Mouse (Mus musculus): ENCODE data around the gene Caskin2. TPM values are rescaled to one million over a fixed set of nuclear protein-coding genes. Genes with fewer than 3 reads are reported as not detected.

The Caskin2 gene
- polyA plus RNA-seq, 1 experiment, result 52.6 TPM

GRCm38 (mm10) chr11:115830550-115831325 is 17.3 kb upstream of the Caskin2 start:
- no peak overlapping the region for H3K4me3 ChIP-seq (ENCODE audit: low read depth, low read length)
- no peak overlapping the region for H3K27ac ChIP-seq (ENCODE audit: insufficient read depth, low read depth, low read length)
- peaks cover 12% of the 10 kb centered on the region; the same call in 1 of the 2 replicates for H3K36me3 ChIP-seq (ENCODE audit: control insufficient read depth, insufficient read depth, low read length)
- H3K4me1 ChIP-seq (ENCODE audit: control insufficient read depth, insufficient read depth, insufficient read length, low read length), result peaks cover 45% of the 10 kb centered on the region
- WGBS, result 65% methylated on average over 25 of the region's 25 CpGs
- H3K27me3 ChIP-seq (ENCODE audit: control insufficient read depth, insufficient read depth, low read length), result no peaks in the 10 kb centered on the region
- TF ChIP-seq CTCF (IDR thresholded peaks at IDR 0.05; ENCODE audit: extremely low read depth, insufficient read length, insufficient replicate concordance, low read depth, low read length) (no peak), POLR2A (IDR thresholded peaks at IDR 0.05; ENCODE audit: low read depth, low read length) (no peak)

- no peak for TF ChIP-seq CTCF (IDR thresholded peaks at IDR 0.05; ENCODE audit: extremely low read depth, insufficient read length, insufficient replicate concordance, low read depth, low read length)
- no peak for TF ChIP-seq POLR2A (IDR thresholded peaks at IDR 0.05; ENCODE audit: low read depth, low read length)
- H3K4me1 ChIP-seq (ENCODE audit: control insufficient read depth, insufficient read depth, insufficient read length, low read length), result peaks cover 36% of the 10 kb centered on the region
- no peak overlapping the region for H3K4me3 ChIP-seq (ENCODE audit: low read depth, low read length)
- H3K27ac ChIP-seq (ENCODE audit: insufficient read depth, low read depth, low read length), result no peak overlapping the region
- no peaks in the 10 kb centered on the region for H3K27me3 ChIP-seq (ENCODE audit: control insufficient read depth, insufficient read depth, low read length)
- H3K36me3 ChIP-seq (ENCODE audit: control insufficient read depth, insufficient read depth, low read length), result peaks cover 6% of the 10 kb centered on the region; the same call in 1 of the 2 replicates
- WGBS, result 72% methylated on average over 4 of the region's 4 CpGs
Measured at GRCm38 (mm10) chr11:115829036-115829435, 15.6 kb upstream of the Caskin2 start.

DNA sequence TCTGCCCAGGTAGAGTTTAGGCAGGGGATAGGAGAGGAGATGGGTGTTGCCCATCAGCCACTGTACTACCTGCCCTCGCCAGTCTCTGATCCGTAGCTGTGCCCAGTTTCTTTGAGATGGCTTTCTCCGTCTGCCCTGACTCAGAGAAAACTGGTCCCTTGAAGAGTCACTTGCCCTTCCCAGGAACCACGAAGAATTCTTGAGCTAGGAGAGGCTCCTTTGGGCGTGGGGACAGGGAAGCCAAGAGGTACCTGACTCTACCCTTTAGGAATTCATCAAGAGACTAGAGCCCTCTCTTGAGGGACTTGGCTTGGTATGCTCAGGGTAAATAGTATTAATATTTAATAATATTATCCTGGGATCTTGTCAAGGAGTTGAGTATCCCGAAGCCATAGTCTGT is 14.2 kb upstream of the Caskin2 start:
- H3K27ac ChIP-seq (ENCODE audit: insufficient read depth, low read depth, low read length), result no peak overlapping the region
- H3K4me1 ChIP-seq (ENCODE audit: control insufficient read depth, insufficient read depth, insufficient read length, low read length), result peaks cover 30% of the 10 kb centered on the region
- WGBS, result 43% methylated on average over 6 of the region's 6 CpGs
- no peak overlapping the region for H3K4me3 ChIP-seq (ENCODE audit: low read depth, low read length)
- TF ChIP-seq POLR2A (IDR thresholded peaks at IDR 0.05; ENCODE audit: low read depth, low read length) (no peak), CTCF (IDR thresholded peaks at IDR 0.05; ENCODE audit: extremely low read depth, insufficient read length, insufficient replicate concordance, low read depth, low read length) (no peak)
- H3K36me3 ChIP-seq (ENCODE audit: control insufficient read depth, insufficient read depth, low read length), result peaks cover 6% of the 10 kb centered on the region; the same call in 1 of the 2 replicates
- H3K27me3 ChIP-seq (ENCODE audit: control insufficient read depth, insufficient read depth, low read length), result no peaks in the 10 kb centered on the region

- H3K27ac ChIP-seq (ENCODE audit: insufficient read depth, low read depth, low read length), result no peak overlapping the region
- H3K4me3 ChIP-seq (ENCODE audit: low read depth, low read length), result no peak overlapping the region
- TF ChIP-seq POLR2A (IDR thresholded peaks at IDR 0.05; ENCODE audit: low read depth, low read length) (no peak), CTCF (IDR thresholded peaks at IDR 0.05; ENCODE audit: extremely low read depth, insufficient read length, insufficient replicate concordance, low read depth, low read length) (no peak)
- peaks cover 6% of the 10 kb centered on the region; the same call in 1 of the 2 replicates for H3K36me3 ChIP-seq (ENCODE audit: control insufficient read depth, insufficient read depth, low read length)
- no peaks in the 10 kb centered on the region for H3K27me3 ChIP-seq (ENCODE audit: control insufficient read depth, insufficient read depth, low read length)
- WGBS, result 67% methylated on average over 5 of the region's 5 CpGs
- peaks cover 19% of the 10 kb centered on the region for H3K4me1 ChIP-seq (ENCODE audit: control insufficient read depth, insufficient read depth, insufficient read length, low read length)
Measured at GRCm38 (mm10) chr11:115826487-115826886, 13.0 kb upstream of the Caskin2 start.

DNA sequence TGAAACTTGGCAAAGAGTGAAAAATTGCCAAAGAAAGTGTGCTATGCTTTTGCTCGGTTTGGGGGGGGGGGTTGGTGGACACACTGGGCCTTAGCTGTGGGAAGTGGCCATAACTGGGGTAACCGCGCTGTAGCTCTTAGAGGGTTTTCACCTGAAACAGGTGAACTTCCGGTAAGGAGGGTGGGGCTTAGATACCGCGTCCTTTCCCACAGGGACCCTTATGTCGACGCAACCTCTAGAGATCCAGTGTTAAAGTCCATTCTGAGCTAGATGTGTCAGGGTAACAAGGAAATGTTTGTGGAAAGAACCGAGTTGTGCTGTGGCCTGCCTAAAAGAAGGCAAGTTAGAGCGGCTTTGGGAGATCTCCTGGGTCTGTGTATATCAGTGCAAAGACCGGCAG is 11.4 kb upstream of the Caskin2 start:
- TF ChIP-seq CTCF (IDR thresholded peaks at IDR 0.05; ENCODE audit: extremely low read depth, insufficient read length, insufficient replicate concordance, low read depth, low read length), result no peak
- TF ChIP-seq POLR2A (IDR thresholded peaks at IDR 0.05; ENCODE audit: low read depth, low read length), result no peak
- peaks cover 17% of the 10 kb centered on the region for H3K36me3 ChIP-seq (ENCODE audit: control insufficient read depth, insufficient read depth, low read length)
- peaks cover 13% of the 10 kb centered on the region for H3K4me1 ChIP-seq (ENCODE audit: control insufficient read depth, insufficient read depth, insufficient read length, low read length)
- H3K27me3 ChIP-seq (ENCODE audit: control insufficient read depth, insufficient read depth, low read length), result no peaks in the 10 kb centered on the region
- H3K4me3 ChIP-seq (ENCODE audit: low read depth, low read length), result peak overlapping the region; percentile 80
- WGBS, result 8% methylated on average over 11 of the region's 11 CpGs
- peak overlapping the region; percentile 91 for H3K27ac ChIP-seq (ENCODE audit: insufficient read depth, low read depth, low read length)

GRCm38 (mm10) chr11:115823774-115824740 is 10.6 kb upstream of the Caskin2 start, which contains the start of gene Llgl2:
TSS of gene Llgl2 (plus strand) at chr11:115824049.
- Histone ChIP-seq H3K27ac (ENCODE audit: insufficient read depth, low read depth, low read length) (peak within 1 kb of the TSS; percentile 91), H3K4me3 (ENCODE audit: low read depth, low read length) (peak within 1 kb of the TSS; percentile 80), H3K4me1 (ENCODE audit: control insufficient read depth, insufficient read depth, insufficient read length, low read length) (peaks cover 11% of the 10 kb centered on the region), H3K36me3 (ENCODE audit: control insufficient read depth, insufficient read depth, low read length) (peaks cover 18% of the 10 kb centered on the region), H3K27me3 (ENCODE audit: control insufficient read depth, insufficient read depth, low read length) (no peaks in the 10 kb centered on the region)
- TF ChIP-seq POLR2A (IDR thresholded peaks at IDR 0.05; ENCODE audit: low read depth, low read length) (peak; percentile 83), CTCF (IDR thresholded peaks at IDR 0.05; ENCODE audit: extremely low read depth, insufficient read length, insufficient replicate concordance, low read depth, low read length) (no peak)
- under 1% methylated on average over 87 of the region's 87 CpGs for WGBS

All from small intestine, adult 2 months (tissue).